Comparison of ENCODE assay signal across 1 mouse cellular context in genomic region chr4:140957725-140958124, GRCm38 (mm10).
TF ChIP-seq lines count a peak whose summit lies in the region.

No protein-coding gene starts in this region.

TF ChIP-seq in myocyte, 11 proteins besides CTCF, POLR2A, EP300 and RAD21 (continued from another document):
- TF ChIP-seq MYOD1 (IDR thresholded peaks at IDR 0.05; ENCODE audit: control insufficient read depth in 1 of 3, insufficient read length in 2 of 3, low read depth in 2 of 3) = peak in 2 of 3 experiments; percentile 45 to 75
